Mouse (Mus musculus) forebrain, embryonic 13.5 days (tissue): ENCODE measurements around the gene Pde11a. TPM values are rescaled to one million over a fixed set of nuclear protein-coding genes. Genes with fewer than 3 reads are reported as not detected.

Source experiments
- ATAC-seq: fragments of 200-750 bp; cut with Nextera tagmentation; 2 replicates; pipeline ENCODE4 v1.8.0; 2017
- H3K27ac ChIP-seq: fragments of 300-500 bp; sonication (generic); 2 replicates; pipeline ENCODE4 v1.5.1; 2015; ENCODE audit warnings: inconsistent platforms, mild to moderate bottlenecking, moderate library complexity
- H3K27me3 ChIP-seq: fragments of 300-500 bp; sonication (generic); 2 replicates; pipeline ENCODE4 v1.6.1; 2015; ENCODE audit warnings: mild to moderate bottlenecking, inconsistent platforms
- H3K36me3 ChIP-seq: fragments of 300-500 bp; sonication (generic); 2 replicates; pipeline ENCODE4 v1.6.1; 2015; ENCODE audit warnings: mild to moderate bottlenecking, inconsistent platforms; ENCODE audit not compliant: poor library complexity, severe bottlenecking
- H3K4me1 ChIP-seq: fragments of 300-500 bp; sonication (generic); 2 replicates; pipeline ENCODE4 v1.6.1; 2015; ENCODE audit warnings: inconsistent platforms
- H3K4me2 ChIP-seq: fragments of 300-500 bp; sonication (generic); 2 replicates; pipeline ENCODE4 v1.6.1; 2015; ENCODE audit warnings: inconsistent platforms, mild to moderate bottlenecking, moderate library complexity
- H3K4me3 ChIP-seq: fragments of 300-500 bp; sonication (generic); 2 replicates; pipeline ENCODE4 v1.5.1; 2015; ENCODE audit warnings: mild to moderate bottlenecking, inconsistent platforms
- H3K9ac ChIP-seq: fragments of 300-500 bp; sonication (generic); 2 replicates; pipeline ENCODE4 v1.6.1; 2015; ENCODE audit warnings: mild to moderate bottlenecking, inconsistent platforms
- H3K9me3 ChIP-seq: fragments of 300-500 bp; sonication (generic); replicated peaks from 2 replicates; pipeline ENCODE4 v1.6.1; 2016; ENCODE audit warnings: inconsistent platforms
- WGBS: fragments of 180-500 bp; shearing (Covaris S2); methylation state at CpG from one replicate; pipeline ENCODE4 v1.1.7; 2015; 5-methylcytosine and 5-hydroxymethylcytosine counted together
- microRNA-seq: library from miRNA; unstranded; fragments of <30 nt; microRNA quantifications from one replicate; pipeline ENCODE4, GENCODE M21; 2016
- polyA plus RNA-seq: library from polyadenylated mRNA; unstranded; fragments of >200 nt; fragmentation: Nextera tagmentation; extraction: Ambion mirVana; gene quantifications from 2 replicates; pipeline ENCODE4 v1.2.1, GENCODE M21; 2015

Pde11a gene
- polyA plus RNA-seq, 1 experiment from 2014 or later = 0.31 TPM

GRCm38 (mm10) chr2:75955709-75956108 is 382.9 kb downstream of the Pde11a start:
- no peaks in the 10 kb centered on the region for H3K36me3 ChIP-seq
- H3K27me3 ChIP-seq = 0 out of 2 replicates have a peak, but pooled peaks cover 5% of the 10 kb centered on the region
- H3K4me1 ChIP-seq = peaks cover 31% of the 10 kb centered on the region
- H3K4me3 ChIP-seq = no peak overlapping the region
- no peak overlapping the region for H3K27ac ChIP-seq
- H3K4me2 ChIP-seq = no peak overlapping the region
- no peaks in the 10 kb centered on the region for H3K9me3 ChIP-seq
- ATAC-seq = no peak
- WGBS = 46% methylated on average over 14 of the region's 14 CpGs
- no peak overlapping the region for H3K9ac ChIP-seq

DNA sequence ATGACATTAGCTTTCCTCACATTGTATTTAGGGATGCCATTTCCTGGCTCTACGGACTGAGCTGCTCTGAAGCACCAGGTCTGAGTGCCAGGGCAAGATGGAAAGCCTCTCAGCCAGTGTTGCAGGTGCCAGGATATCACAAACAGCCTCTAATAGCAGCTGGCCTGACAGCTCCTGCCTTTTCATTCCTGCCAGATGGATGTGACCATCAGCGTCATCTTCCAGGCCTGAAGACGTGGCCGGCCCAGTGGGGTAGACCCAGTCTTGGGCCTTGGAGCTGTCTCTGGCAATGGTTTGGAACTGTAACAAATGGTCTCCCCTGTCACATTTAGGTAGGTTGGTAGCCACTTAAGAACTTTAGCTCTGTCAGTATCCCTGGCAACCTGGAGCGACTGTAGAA is 385.3 kb downstream of the Pde11a start:
- Histone ChIP-seq H3K4me3 (no peak overlapping the region), H3K9me3 (no peaks in the 10 kb centered on the region), H3K4me2 (no peak overlapping the region), H3K27me3 (no peaks in the 10 kb centered on the region), H3K4me1 (peaks cover 7% of the 10 kb centered on the region; the same call in 1 of the 2 replicates), H3K36me3 (no peaks in the 10 kb centered on the region), H3K27ac (no peak overlapping the region), H3K9ac (no peak overlapping the region)
- no peak for ATAC-seq
- 96% methylated on average over 5 of the region's 5 CpGs for WGBS

- Histone ChIP-seq H3K36me3 (no peaks in the 10 kb centered on the region), H3K9me3 (no peaks in the 10 kb centered on the region), H3K4me2 (no peak overlapping the region), H3K9ac (no peak overlapping the region), H3K27me3 (no peaks in the 10 kb centered on the region), H3K4me3 (no peak overlapping the region), H3K4me1 (no peaks in the 10 kb centered on the region), H3K27ac (no peak overlapping the region)
- ATAC-seq = no peak
- 93% methylated on average over 8 of the region's 8 CpGs for WGBS
Observed at GRCm38 (mm10) chr2:75950685-75951084, 387.9 kb downstream of the Pde11a start.

Small RNA genes lying within 50 kb of the gene (microRNA-seq; reads per million reads assigned to microRNA genes)
- gene Gm44337 = not detected

Other genes starting within 250 kb of the Pde11a start
- not detected in 2 replicates for gene Cyct, start 21.7 kb upstream of the Pde11a start, polyA plus RNA-seq
- 22.5 and 24.8 TPM in 2 replicates for gene Rbm45, start 31.2 kb upstream of the Pde11a start, polyA plus RNA-seq
- 14.5 and 15.6 TPM in 2 replicates for gene Osbpl6, start 67.7 kb upstream of the Pde11a start, polyA plus RNA-seq